Mouse (Mus musculus): ENCODE results near the gene Dleu7. TPM values are rescaled to one million over a fixed set of nuclear protein-coding genes. Genes with fewer than 3 reads are reported as not detected.

Gene Dleu7
- polyA plus RNA-seq, 1 experiment from 2014 or later = 1.8 TPM

DNA sequence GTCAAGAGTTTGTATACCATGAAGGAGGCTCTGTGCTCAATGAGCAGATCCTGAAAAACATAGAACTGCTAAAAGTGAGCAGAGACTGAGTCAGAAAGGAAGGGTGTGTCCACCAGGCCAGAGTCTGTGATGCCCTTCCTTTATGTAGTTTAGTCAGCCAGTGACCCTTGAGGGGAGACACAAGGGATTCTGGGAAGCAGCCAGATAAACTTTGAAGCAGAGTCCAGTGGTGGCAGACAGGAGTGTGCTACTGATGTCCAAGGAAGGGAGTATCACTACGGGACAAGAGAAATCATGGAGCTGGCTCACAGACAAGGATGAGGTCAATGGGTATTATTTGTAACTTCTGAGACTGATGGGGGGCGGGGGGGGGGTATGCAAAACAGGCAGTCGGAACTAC lies 7.2 kb upstream of the Dleu7 start:
- DNase-seq (ENCODE audit: low spot score) = no peak
- H3K4me3 ChIP-seq (ENCODE audit: low read depth, low read length) = no peak overlapping the region
- WGBS = 80% methylated on average over 3 of the region's 3 CpGs

DNA sequence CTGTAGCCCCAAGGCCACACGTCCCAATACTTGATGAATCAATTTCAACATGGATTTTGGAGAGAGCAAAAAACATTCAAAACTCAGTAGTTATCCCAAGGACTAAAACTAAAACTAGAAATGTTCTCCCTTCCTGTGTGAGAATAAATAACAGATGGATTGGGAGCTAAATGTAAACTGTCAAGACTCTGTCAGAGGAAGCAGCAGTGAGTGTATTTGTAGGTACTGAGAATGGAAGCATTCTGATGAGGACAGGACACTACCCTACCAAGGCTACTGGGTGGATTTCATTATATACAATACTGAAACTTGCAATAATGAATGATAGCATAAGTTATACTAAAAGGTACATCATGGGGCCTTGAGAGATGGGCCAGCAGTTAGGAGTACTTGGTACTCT lies 6.0 kb upstream of the Dleu7 start:
- 92% methylated on average over 1 of the region's 1 CpGs for WGBS
- DNase-seq (ENCODE audit: low spot score) (no peak), ATAC-seq (ENCODE audit: low read depth) (no peak)
- H3K36me3 ChIP-seq (ENCODE audit: control insufficient read depth, insufficient read depth, low read length) = no peaks in the 10 kb centered on the region
- H3K27me3 ChIP-seq (replicated peaks; ENCODE audit: control insufficient read depth, insufficient read depth, low read length) = no peaks in the 10 kb centered on the region
- no peak overlapping the region for H3K27ac ChIP-seq (replicated peaks; ENCODE audit: low read depth, low read length)
- H3K9me3 ChIP-seq (ENCODE audit: control insufficient read depth, low read length) = no peaks in the 10 kb centered on the region
- no peak overlapping the region for H3K4me3 ChIP-seq (ENCODE audit: low read depth, low read length)
- H3K9ac ChIP-seq (ENCODE audit: low read depth, low read length) = no peak overlapping the region
- no peak overlapping the region for H3K4me2 ChIP-seq (ENCODE audit: low read depth, low read length)
- no peaks in the 10 kb centered on the region; the same call in 1 of the 2 replicates for H3K4me1 ChIP-seq (ENCODE audit: control insufficient read depth, insufficient read depth, low read length)

More for the DNA sequence above, 7.2 kb upstream of the Dleu7 start:
- H3K36me3 ChIP-seq (ENCODE audit: control insufficient read depth, insufficient read depth, low read length) = no peaks in the 10 kb centered on the region
- no peaks in the 10 kb centered on the region for H3K27me3 ChIP-seq (replicated peaks; ENCODE audit: control insufficient read depth, insufficient read depth, low read length)
- H3K4me1 ChIP-seq (ENCODE audit: control insufficient read depth, insufficient read depth, low read length) = no peaks in the 10 kb centered on the region; the same call in 1 of the 2 replicates
- no peak overlapping the region for H3K9ac ChIP-seq (ENCODE audit: low read depth, low read length)
- no peaks in the 10 kb centered on the region for H3K9me3 ChIP-seq (ENCODE audit: control insufficient read depth, low read length)
- no peak overlapping the region for H3K27ac ChIP-seq (replicated peaks; ENCODE audit: low read depth, low read length)
- no peak overlapping the region for H3K4me2 ChIP-seq (ENCODE audit: low read depth, low read length)
- ATAC-seq (ENCODE audit: low read depth) = no peak

DNA sequence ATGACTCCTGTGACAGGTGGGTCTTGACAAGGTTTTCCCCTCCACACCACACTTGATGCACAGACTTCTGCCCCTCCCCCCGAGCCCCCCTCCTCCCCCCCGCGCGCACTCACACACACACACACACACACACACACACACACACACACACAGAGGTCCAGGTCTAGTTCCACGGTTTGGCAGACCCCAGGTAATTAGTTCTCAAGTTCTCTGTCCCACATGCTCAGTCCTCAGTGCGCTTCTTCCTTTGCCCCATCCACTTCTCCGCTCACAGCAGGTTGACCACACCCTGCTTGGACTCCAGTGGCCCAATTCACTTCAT lies 720 bp downstream of the Dleu7 start:
- H3K36me3 ChIP-seq (ENCODE audit: control insufficient read depth, insufficient read depth, low read length) = no peaks in the 10 kb centered on the region
- 20% methylated on average over 4 of the region's 7 CpGs for whole genome bisulfite sequencing
- no peaks in the 10 kb centered on the region for H3K9me3 ChIP-seq (ENCODE audit: control insufficient read depth, low read length)
- ATAC-seq (ENCODE audit: low read depth) = 0 out of 2 replicates have a peak, but pooled peaks have one; percentile 6
- peaks cover 15% of the 10 kb centered on the region for H3K27me3 ChIP-seq (replicated peaks; ENCODE audit: control insufficient read depth, insufficient read depth, low read length)
- H3K9ac ChIP-seq (ENCODE audit: low read depth, low read length) = peak overlapping the region; percentile 68
- DNase-seq (ENCODE audit: low spot score) = no peak
- H3K4me1 ChIP-seq (ENCODE audit: control insufficient read depth, insufficient read depth, low read length) = peaks cover 9% of the 10 kb centered on the region
- no peak overlapping the region for H3K27ac ChIP-seq (replicated peaks; ENCODE audit: low read depth, low read length)
- peak overlapping the region; percentile 99 for H3K4me2 ChIP-seq (ENCODE audit: low read depth, low read length)
- peak overlapping the region; percentile 49 for H3K4me3 ChIP-seq (ENCODE audit: low read depth, low read length)

DNA sequence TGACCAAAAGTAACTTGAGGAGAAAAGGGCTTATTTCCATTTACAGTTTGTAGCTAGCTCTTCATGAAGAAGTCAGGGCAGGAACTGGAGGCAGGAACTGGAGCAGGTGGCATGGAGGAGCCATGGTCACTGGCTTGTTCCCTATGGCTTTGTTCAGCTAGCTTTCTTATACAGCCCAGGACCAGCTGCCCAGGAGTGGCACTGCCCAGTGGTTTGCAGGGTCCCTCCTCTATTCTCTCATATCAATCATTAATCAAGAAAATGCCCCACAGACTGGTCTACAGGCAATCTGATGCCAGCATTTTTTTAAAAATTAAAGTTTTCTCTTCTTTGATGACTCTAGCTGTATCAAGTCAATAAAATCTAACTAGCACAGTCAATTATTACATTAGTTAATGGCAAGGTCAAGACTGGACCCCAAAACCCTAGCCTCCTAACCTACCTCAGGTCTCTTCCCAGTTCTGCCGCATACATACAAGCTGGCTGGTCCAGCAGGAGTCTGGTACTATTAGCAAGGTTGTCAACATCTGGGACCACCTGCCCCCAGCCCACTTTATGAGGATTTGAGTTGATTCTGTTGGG lies 1.4 kb downstream of the Dleu7 start:
- no peaks in the 10 kb centered on the region for H3K36me3 ChIP-seq (ENCODE audit: control insufficient read depth, insufficient read depth, low read length)
- 86% methylated on average over 1 of the region's 1 CpGs for WGBS
- H3K4me2 ChIP-seq (ENCODE audit: low read depth, low read length) = no peak overlapping the region
- no peaks in the 10 kb centered on the region for H3K9me3 ChIP-seq (ENCODE audit: control insufficient read depth, low read length)
- H3K9ac ChIP-seq (ENCODE audit: low read depth, low read length) = no peak overlapping the region
- no peak overlapping the region for H3K27ac ChIP-seq (replicated peaks; ENCODE audit: low read depth, low read length)
- H3K4me1 ChIP-seq (ENCODE audit: control insufficient read depth, insufficient read depth, low read length) = peaks cover 9% of the 10 kb centered on the region
- DNase-seq (ENCODE audit: low spot score) = no peak
- peaks cover 15% of the 10 kb centered on the region for H3K27me3 ChIP-seq (replicated peaks; ENCODE audit: control insufficient read depth, insufficient read depth, low read length)
- ATAC-seq (ENCODE audit: low read depth) = no peak
- H3K4me3 ChIP-seq (ENCODE audit: low read depth, low read length) = no peak overlapping the region

DNA sequence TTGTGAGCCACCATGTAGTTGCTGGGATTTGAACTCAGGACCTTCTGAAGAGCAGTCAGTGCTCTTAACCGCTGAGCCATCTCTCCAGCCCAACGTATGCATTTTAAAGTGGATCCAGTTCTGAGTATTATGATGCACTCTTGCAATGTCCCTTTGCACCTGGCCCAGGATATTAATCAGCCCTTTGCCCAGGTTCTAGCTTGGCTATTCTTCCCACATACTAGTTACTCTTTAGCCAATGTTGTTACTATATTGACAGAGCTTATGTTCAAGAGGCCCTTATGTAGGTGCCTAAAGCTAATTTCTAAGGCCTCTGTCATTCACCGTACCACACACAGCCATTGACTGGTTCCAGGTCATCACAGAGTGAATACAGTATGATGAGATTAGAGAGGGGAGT lies 4.1 kb downstream of the Dleu7 start:
- Histone ChIP-seq H3K4me1 (ENCODE audit: control insufficient read depth, insufficient read depth, low read length) (peaks cover 9% of the 10 kb centered on the region), H3K27ac (replicated peaks; ENCODE audit: low read depth, low read length) (no peak overlapping the region), H3K9me3 (ENCODE audit: control insufficient read depth, low read length) (no peaks in the 10 kb centered on the region), H3K27me3 (replicated peaks; ENCODE audit: control insufficient read depth, insufficient read depth, low read length) (peaks cover 15% of the 10 kb centered on the region), H3K4me2 (ENCODE audit: low read depth, low read length) (no peak overlapping the region), H3K36me3 (ENCODE audit: control insufficient read depth, insufficient read depth, low read length) (no peaks in the 10 kb centered on the region), H3K4me3 (ENCODE audit: low read depth, low read length) (no peak overlapping the region), H3K9ac (ENCODE audit: low read depth, low read length) (no peak overlapping the region)
- ATAC-seq (ENCODE audit: low read depth) (no peak), DNase-seq (ENCODE audit: low spot score) (no peak)
- WGBS = 93% methylated on average over 3 of the region's 3 CpGs

DNA sequence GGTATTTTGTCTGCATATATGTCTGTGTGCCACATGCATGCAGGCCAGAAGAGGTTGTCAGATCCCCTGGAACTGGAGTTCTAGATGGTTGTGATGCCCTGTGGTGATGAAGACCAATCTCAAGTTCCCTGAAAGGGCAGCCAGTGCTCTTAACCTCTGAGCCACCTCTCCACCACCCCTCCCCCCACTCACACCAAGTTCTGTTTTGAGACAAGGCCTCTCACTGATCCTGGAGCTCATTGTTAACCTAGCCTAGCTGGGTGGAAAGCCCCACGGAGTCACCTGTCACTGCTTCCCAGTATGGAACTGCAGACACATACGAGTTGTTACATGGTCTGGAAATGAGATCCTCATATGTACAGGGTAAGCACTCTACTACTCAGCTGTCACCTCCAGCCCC lies 9.9 kb downstream of the Dleu7 start:
- no peaks in the 10 kb centered on the region for H3K9me3 ChIP-seq (ENCODE audit: control insufficient read depth, low read length)
- no peak overlapping the region for H3K4me3 ChIP-seq (ENCODE audit: low read depth, low read length)
- no peaks in the 10 kb centered on the region for H3K4me1 ChIP-seq (ENCODE audit: control insufficient read depth, insufficient read depth, low read length)
- H3K9ac ChIP-seq (ENCODE audit: low read depth, low read length) = no peak overlapping the region
- no peak overlapping the region for H3K4me2 ChIP-seq (ENCODE audit: low read depth, low read length)
- DNase-seq (ENCODE audit: low spot score) (no peak), ATAC-seq (ENCODE audit: low read depth) (no peak)
- H3K36me3 ChIP-seq (ENCODE audit: control insufficient read depth, insufficient read depth, low read length) = no peaks in the 10 kb centered on the region
- no peaks in the 10 kb centered on the region for H3K27me3 ChIP-seq (replicated peaks; ENCODE audit: control insufficient read depth, insufficient read depth, low read length)
- WGBS = 67% methylated on average over 2 of the region's 2 CpGs
- H3K27ac ChIP-seq (replicated peaks; ENCODE audit: low read depth, low read length) = no peak overlapping the region

DNA sequence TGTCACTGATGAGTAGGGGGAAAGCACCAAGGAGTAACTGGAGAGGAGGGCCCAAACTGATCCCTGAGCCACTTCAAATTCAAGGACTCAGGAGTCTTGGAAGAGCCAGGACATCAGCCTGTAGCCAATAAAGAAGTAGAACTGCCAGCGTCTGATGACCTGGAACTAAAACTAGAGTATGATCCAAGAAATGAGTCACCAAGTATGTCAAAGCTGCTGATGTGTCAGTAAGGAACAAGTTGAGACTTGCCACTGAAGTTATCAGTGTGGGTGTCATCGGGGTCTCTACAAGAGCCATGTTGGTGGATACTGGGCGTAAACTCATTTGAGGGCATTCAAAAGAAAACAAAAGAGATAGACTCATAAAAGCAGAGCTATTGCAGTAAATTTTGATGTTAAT lies 19.2 kb downstream of the Dleu7 start:
- H3K9me3 ChIP-seq (ENCODE audit: control insufficient read depth, low read length) = no peaks in the 10 kb centered on the region
- H3K4me1 ChIP-seq (ENCODE audit: control insufficient read depth, insufficient read depth, low read length) = no peaks in the 10 kb centered on the region
- H3K36me3 ChIP-seq (ENCODE audit: control insufficient read depth, insufficient read depth, low read length) = no peaks in the 10 kb centered on the region
- H3K9ac ChIP-seq (ENCODE audit: low read depth, low read length) = no peak overlapping the region
- no peak overlapping the region for H3K4me2 ChIP-seq (ENCODE audit: low read depth, low read length)
- H3K27ac ChIP-seq (replicated peaks; ENCODE audit: low read depth, low read length) = no peak overlapping the region
- H3K27me3 ChIP-seq (replicated peaks; ENCODE audit: control insufficient read depth, insufficient read depth, low read length) = no peaks in the 10 kb centered on the region
- ATAC-seq (ENCODE audit: low read depth) (no peak), DNase-seq (ENCODE audit: low spot score) (no peak)
- H3K4me3 ChIP-seq (ENCODE audit: low read depth, low read length) = no peak overlapping the region
- 87% methylated on average over 3 of the region's 3 CpGs for WGBS

DNA sequence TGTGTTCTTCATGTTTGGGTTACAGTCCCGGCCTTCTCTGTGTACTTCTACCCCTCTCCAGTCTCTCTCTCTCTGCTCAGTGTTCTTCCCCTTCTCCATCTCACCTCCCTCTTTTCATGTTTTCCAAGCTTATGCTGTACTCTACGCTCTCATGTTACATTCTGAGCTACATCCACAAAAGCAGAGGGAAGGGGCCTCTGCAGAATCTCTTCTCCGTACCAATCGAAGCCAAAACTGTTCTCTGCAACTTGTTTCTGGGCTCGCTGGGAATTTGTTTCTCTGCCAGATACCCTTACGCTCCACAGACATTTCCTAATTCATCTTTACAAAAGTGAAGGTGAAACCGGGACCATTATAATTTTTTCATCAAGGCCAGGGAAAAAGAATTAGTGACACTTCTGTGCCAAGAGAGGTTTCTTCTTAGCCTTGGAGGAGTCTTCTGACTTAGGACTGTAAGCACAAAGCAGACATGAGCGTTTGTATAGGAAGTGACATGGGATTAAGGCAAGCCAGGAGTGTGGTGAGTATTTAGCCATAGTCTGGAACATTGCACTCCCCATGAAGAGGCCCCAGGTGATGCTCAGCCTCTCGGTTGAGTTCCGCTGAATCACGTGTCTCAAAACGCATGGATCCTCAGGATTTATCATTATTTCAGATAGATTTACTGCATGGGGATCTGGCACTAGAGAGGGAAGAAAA lies 22.0 kb downstream of the Dleu7 start:
- H3K9ac ChIP-seq (ENCODE audit: low read depth, low read length) = no peak overlapping the region
- WGBS = 58% methylated on average over 12 of the region's 12 CpGs
- peak; percentile 89 for DNase-seq (ENCODE audit: low spot score)
- H3K4me3 ChIP-seq (ENCODE audit: low read depth, low read length) = no peak overlapping the region
- no peak overlapping the region for H3K4me2 ChIP-seq (ENCODE audit: low read depth, low read length)
- H3K9me3 ChIP-seq (ENCODE audit: control insufficient read depth, low read length) = no peaks in the 10 kb centered on the region
- peak overlapping the region; percentile 81 for H3K27ac ChIP-seq (replicated peaks; ENCODE audit: low read depth, low read length)
- no peaks in the 10 kb centered on the region for H3K27me3 ChIP-seq (replicated peaks; ENCODE audit: control insufficient read depth, insufficient read depth, low read length)
- no peaks in the 10 kb centered on the region for H3K4me1 ChIP-seq (ENCODE audit: control insufficient read depth, insufficient read depth, low read length)
- peak; percentile 90 for ATAC-seq (ENCODE audit: low read depth)
- H3K36me3 ChIP-seq (ENCODE audit: control insufficient read depth, insufficient read depth, low read length) = no peaks in the 10 kb centered on the region
